Mouse (Mus musculus) CH12.LX (cell line): ENCODE results near the gene Pnmal2.

Experiments
- CTCF ChIP-seq, 2 experiments: IDR thresholded peaks in 1 of 2; conservative IDR thresholded peaks in 1 of 2; 2 replicates each; pipeline ENCODE4 v1.5.1; 2011 to 2012; ENCODE audit warnings: low read depth in 2 of 2, low read length in 2 of 2, improper control_type of control experiment in 1 of 2, inconsistent platforms in 1 of 2, mild to moderate bottlenecking in 1 of 2, moderate library complexity in 1 of 2
- E2F4 ChIP-seq: IDR thresholded peaks from 2 replicates; pipeline ENCODE4 v1.6.1; 2011; ENCODE audit warnings: low read depth, low read length, improper control_type of control experiment; ENCODE audit not compliant: insufficient replicate concordance
- EP300 ChIP-seq: IDR thresholded peaks from 2 replicates; pipeline ENCODE4 v1.6.1; 2011; ENCODE audit warnings: low read length, improper control_type of control experiment
- ETS1 ChIP-seq: conservative IDR thresholded peaks from 2 replicates; pipeline ENCODE4 v1.6.1; 2012; ENCODE audit warnings: low read depth, mild to moderate bottlenecking, inconsistent platforms, low read length, improper control_type of control experiment, moderate library complexity
- HCFC1 ChIP-seq: IDR thresholded peaks from 2 replicates; pipeline ENCODE4 v1.6.1; 2012; ENCODE audit warnings: low read depth, mild to moderate bottlenecking, inconsistent platforms, low read length, improper control_type of control experiment
- MEF2A ChIP-seq: IDR thresholded peaks from 2 replicates; pipeline ENCODE4 v1.6.1; 2014; ENCODE audit warnings: low read depth, mild to moderate bottlenecking, inconsistent platforms, low read length, improper control_type of control experiment, borderline replicate concordance
- NRF1 ChIP-seq: IDR thresholded peaks from 2 replicates; pipeline ENCODE4 v1.6.1; 2014; ENCODE audit warnings: low read depth, mild to moderate bottlenecking, inconsistent platforms, low read length, improper control_type of control experiment, moderate library complexity
- PAX5 ChIP-seq: IDR thresholded peaks from 2 replicates; pipeline ENCODE4 v1.6.1; 2012; ENCODE audit warnings: low read length, inconsistent platforms, mixed read lengths
- RCOR1 ChIP-seq: conservative IDR thresholded peaks from 2 replicates; pipeline ENCODE4 v1.6.1; 2012; ENCODE audit warnings: low read depth, mild to moderate bottlenecking, inconsistent platforms, low read length, improper control_type of control experiment
- TCF12 ChIP-seq: IDR thresholded peaks from 2 replicates; pipeline ENCODE4 v1.6.1; 2014; ENCODE audit warnings: low read depth, mild to moderate bottlenecking, inconsistent platforms, low read length, improper control_type of control experiment
- ZMIZ1 ChIP-seq: IDR thresholded peaks from 2 replicates; pipeline ENCODE4 v1.6.1; 2012; ENCODE audit warnings: low read depth, mild to moderate bottlenecking, inconsistent platforms, low read length, improper control_type of control experiment

- TF ChIP-seq EP300 (no peak), CTCF (conservative IDR thresholded peaks at IDR 0.05 in 1 of 2, IDR thresholded peaks at IDR 0.05 in 1 of 2; ENCODE audit: low read depth in 2 of 2, low read length in 2 of 2) (no peak), RCOR1 (no peak), NRF1 (no peak), PAX5 (no peak), MEF2A (no peak), HCFC1 (no peak), ETS1 (no peak), E2F4 (no peak), TCF12 (no peak), ZMIZ1 (no peak)
Observed at GRCm38 (mm10) chr7:16948923-16949458, 4.5 kb downstream of the Pnmal2 start.
